Mouse (Mus musculus) forebrain, embryonic 13.5 days (tissue): ENCODE data around the gene Mbd4. TPM values are rescaled to one million over a fixed set of nuclear protein-coding genes. Genes with fewer than 3 reads are reported as not detected.
"Not testable (repeated sequence)": the region's sequence is repeated elsewhere in the genome, so short reads cannot be mapped to it uniquely, and the experiment has no call there.

Experiments used
- ATAC-seq: fragments of 200-750 bp; cut with Nextera tagmentation; 2 replicates; pipeline ENCODE4 v1.8.0; 2017
- H3K27ac ChIP-seq: fragments of 300-500 bp; sonication (generic); 2 replicates; pipeline ENCODE4 v1.5.1; 2015; ENCODE audit warnings: inconsistent platforms, mild to moderate bottlenecking, moderate library complexity
- H3K27me3 ChIP-seq: fragments of 300-500 bp; sonication (generic); 2 replicates; pipeline ENCODE4 v1.6.1; 2015; ENCODE audit warnings: mild to moderate bottlenecking, inconsistent platforms
- H3K36me3 ChIP-seq: fragments of 300-500 bp; sonication (generic); 2 replicates; pipeline ENCODE4 v1.6.1; 2015; ENCODE audit warnings: mild to moderate bottlenecking, inconsistent platforms; ENCODE audit not compliant: poor library complexity, severe bottlenecking
- H3K4me1 ChIP-seq: fragments of 300-500 bp; sonication (generic); 2 replicates; pipeline ENCODE4 v1.6.1; 2015; ENCODE audit warnings: inconsistent platforms
- H3K4me2 ChIP-seq: fragments of 300-500 bp; sonication (generic); 2 replicates; pipeline ENCODE4 v1.6.1; 2015; ENCODE audit warnings: inconsistent platforms, mild to moderate bottlenecking, moderate library complexity
- H3K4me3 ChIP-seq: fragments of 300-500 bp; sonication (generic); 2 replicates; pipeline ENCODE4 v1.5.1; 2015; ENCODE audit warnings: mild to moderate bottlenecking, inconsistent platforms
- H3K9ac ChIP-seq: fragments of 300-500 bp; sonication (generic); 2 replicates; pipeline ENCODE4 v1.6.1; 2015; ENCODE audit warnings: mild to moderate bottlenecking, inconsistent platforms
- H3K9me3 ChIP-seq: fragments of 300-500 bp; sonication (generic); replicated peaks from 2 replicates; pipeline ENCODE4 v1.6.1; 2016; ENCODE audit warnings: inconsistent platforms
- WGBS: fragments of 180-500 bp; shearing (Covaris S2); methylation state at CpG from one replicate; pipeline ENCODE4 v1.1.7; 2015; 5-methylcytosine and 5-hydroxymethylcytosine counted together
- polyA plus RNA-seq: library from polyadenylated mRNA; unstranded; fragments of >200 nt; fragmentation: Nextera tagmentation; extraction: Ambion mirVana; gene quantifications from 2 replicates; pipeline ENCODE4 v1.2.1, GENCODE M21; 2015

Mbd4 gene
- polyA plus RNA-seq, 1 experiment from 2014 or later, result 20.4 TPM

DNA sequence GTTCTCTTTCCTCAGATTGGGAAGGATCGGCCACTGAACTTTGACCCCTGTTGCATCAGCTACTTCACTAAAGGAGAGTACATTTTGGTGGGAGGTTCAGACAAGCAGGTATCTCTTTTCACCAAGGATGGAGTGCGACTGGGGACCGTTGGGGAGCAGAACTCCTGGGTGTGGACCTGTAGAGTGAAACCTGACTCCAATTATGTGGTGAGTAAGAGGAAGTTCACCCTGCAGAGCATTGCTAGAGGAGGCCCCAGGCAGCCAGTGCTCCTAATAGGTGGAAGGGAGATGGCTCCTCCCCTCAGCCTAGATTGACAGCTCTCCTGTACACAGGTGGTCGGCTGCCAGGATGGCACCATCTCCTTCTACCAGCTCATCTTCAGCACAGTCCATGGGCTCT is 33.7 kb upstream of the Mbd4 start:
- peaks cover 19% of the 10 kb centered on the region for H3K4me1 ChIP-seq
- H3K36me3 ChIP-seq, result peaks cover 39% of the 10 kb centered on the region
- no peak for ATAC-seq
- H3K9me3 ChIP-seq, result 0 out of 2 replicates have a peak, but pooled peaks cover 10% of the 10 kb centered on the region
- no peak overlapping the region for H3K27ac ChIP-seq
- no peak overlapping the region for H3K4me2 ChIP-seq
- no peaks in the 10 kb centered on the region for H3K27me3 ChIP-seq
- H3K4me3 ChIP-seq, result no peak overlapping the region
- no peak overlapping the region for H3K9ac ChIP-seq
- WGBS, result 80% methylated on average over 4 of the region's 4 CpGs

DNA sequence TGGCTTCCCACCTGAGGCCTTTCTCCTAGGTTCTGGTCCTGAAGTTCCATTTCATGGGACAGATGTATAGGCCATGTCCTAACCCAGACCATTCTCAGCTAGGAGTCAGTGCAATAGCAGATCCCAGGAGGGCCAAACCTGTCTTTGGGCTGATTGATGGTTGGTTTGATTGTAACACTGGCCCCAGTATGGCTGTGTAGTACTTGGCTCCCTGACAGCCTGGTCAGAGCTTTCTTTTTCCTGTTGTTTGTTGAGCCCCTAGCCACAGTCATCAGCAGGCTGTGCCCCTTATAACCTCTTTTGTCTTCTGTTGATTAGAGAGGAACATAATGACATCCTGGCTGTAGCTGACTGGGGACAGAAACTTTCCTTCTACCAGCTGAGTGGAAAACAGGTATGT is 30.8 kb upstream of the Mbd4 start:
- no peak overlapping the region for H3K9ac ChIP-seq
- H3K9me3 ChIP-seq, result 0 out of 2 replicates have a peak, but pooled peaks cover 10% of the 10 kb centered on the region
- ATAC-seq, result no peak
- H3K4me3 ChIP-seq, result no peak overlapping the region
- no peaks in the 10 kb centered on the region for H3K4me1 ChIP-seq
- no peak overlapping the region for H3K4me2 ChIP-seq
- no peak overlapping the region for H3K27ac ChIP-seq
- peaks cover 57% of the 10 kb centered on the region for H3K36me3 ChIP-seq
- H3K27me3 ChIP-seq, result no peaks in the 10 kb centered on the region

DNA sequence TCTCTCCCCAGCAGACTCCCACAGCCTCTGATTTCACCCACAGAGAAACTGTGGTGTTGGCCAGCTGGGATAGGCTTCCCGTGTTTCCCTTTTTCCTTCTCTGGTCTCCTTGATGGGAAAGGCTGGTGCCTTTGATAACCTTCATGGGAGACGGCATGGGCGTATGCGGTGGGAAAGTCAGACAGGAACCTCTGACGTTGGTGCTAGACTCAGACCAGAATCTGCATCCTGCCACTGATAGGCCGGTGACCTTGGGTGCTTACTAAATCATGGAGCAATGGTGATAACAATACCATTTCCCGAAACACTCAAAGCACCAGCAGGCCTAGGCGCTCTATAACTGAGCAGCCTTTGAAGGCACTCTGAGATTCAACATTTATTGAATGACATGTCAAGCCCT is 27.6 kb upstream of the Mbd4 start:
- WGBS, result 92% methylated on average over 8 of the region's 8 CpGs
- Histone ChIP-seq H3K4me2 (no peak overlapping the region), H3K27ac (no peak overlapping the region), H3K36me3 (peaks cover 46% of the 10 kb centered on the region), H3K27me3 (no peaks in the 10 kb centered on the region), H3K4me3 (no peak overlapping the region), H3K9me3 (no peaks in the 10 kb centered on the region), H3K4me1 (no peaks in the 10 kb centered on the region), H3K9ac (no peak overlapping the region)
- ATAC-seq, result no peak

DNA sequence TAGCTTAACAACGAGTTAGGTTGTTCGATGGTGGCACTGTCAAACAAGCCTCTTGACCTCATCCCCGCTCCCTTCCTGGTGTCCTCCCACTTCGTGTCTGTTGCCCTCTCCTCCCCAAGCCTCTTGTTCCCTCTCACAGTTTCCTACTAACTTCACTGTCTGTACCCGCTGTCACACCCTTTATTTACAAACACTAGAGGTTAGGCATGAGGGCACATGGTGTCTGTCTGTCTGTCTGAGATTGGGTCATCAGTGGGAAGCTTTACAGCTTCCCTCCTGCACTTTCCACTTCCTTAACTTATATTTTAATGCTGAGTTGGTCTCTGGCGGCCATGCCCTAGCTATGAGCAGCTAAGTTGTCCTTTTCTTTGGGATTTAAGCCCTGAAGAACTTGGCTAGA is 26.6 kb upstream of the Mbd4 start:
- no peak overlapping the region for H3K9ac ChIP-seq
- H3K27me3 ChIP-seq, result no peaks in the 10 kb centered on the region
- ATAC-seq, result no peak
- no peaks in the 10 kb centered on the region for H3K4me1 ChIP-seq
- H3K9me3 ChIP-seq, result no peaks in the 10 kb centered on the region
- H3K36me3 ChIP-seq, result peaks cover 50% of the 10 kb centered on the region
- no peak overlapping the region for H3K4me3 ChIP-seq
- no peak overlapping the region for H3K27ac ChIP-seq
- WGBS, result 85% methylated on average over 6 of the region's 6 CpGs
- no peak overlapping the region for H3K4me2 ChIP-seq

DNA sequence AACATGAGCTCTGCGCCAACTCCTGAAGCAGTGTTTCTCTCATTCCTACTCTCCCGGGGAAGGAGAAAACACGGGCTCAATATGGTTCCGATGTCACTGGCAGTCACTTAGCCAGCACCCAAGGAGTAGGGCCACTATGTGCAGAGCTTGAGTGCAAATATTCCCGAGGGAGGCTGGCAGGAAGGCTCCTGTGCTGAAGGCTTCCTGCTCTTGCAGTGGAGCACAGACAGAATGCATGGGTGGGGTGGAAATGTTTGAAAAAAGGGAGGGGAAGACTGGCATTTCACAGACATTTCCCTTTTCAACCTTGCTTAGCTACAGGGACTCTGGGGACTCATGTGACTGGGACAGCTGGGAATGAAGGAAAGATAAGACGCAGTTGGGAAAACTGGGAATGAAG is 25.5 kb upstream of the Mbd4 start:
- WGBS, result 88% methylated on average over 6 of the region's 6 CpGs
- no peak overlapping the region for H3K4me3 ChIP-seq
- H3K4me2 ChIP-seq, result no peak overlapping the region
- H3K9me3 ChIP-seq, result no peaks in the 10 kb centered on the region
- H3K9ac ChIP-seq, result no peak overlapping the region
- H3K27me3 ChIP-seq, result no peaks in the 10 kb centered on the region
- ATAC-seq, result no peak
- no peak overlapping the region for H3K27ac ChIP-seq
- H3K36me3 ChIP-seq, result peaks cover 42% of the 10 kb centered on the region
- no peaks in the 10 kb centered on the region for H3K4me1 ChIP-seq

DNA sequence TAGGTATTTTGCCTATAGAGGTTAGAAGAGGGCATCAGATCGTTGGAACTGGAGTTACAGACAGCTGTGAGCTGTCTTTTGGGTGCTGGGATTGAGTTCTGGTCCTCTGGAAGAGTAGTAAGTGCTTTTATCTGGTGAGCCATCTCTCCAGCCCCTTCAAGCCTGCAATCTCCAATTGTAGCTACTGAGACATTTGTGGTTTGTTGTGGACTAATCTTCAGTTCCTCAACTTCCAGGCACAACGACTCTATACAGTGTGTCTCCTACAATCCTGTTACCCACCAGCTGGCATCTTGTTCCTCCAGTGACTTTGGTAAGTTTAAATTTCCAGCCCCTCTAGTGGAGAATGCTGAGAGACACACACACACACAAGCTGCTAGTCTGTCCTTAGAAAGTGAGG is 24.1 kb upstream of the Mbd4 start:
- Histone ChIP-seq H3K4me3 (no peak overlapping the region), H3K27ac (no peak overlapping the region), H3K27me3 (no peaks in the 10 kb centered on the region), H3K36me3 (peaks cover 42% of the 10 kb centered on the region), H3K9me3 (no peaks in the 10 kb centered on the region), H3K4me1 (no peaks in the 10 kb centered on the region), H3K9ac (no peak overlapping the region), H3K4me2 (no peak overlapping the region)
- ATAC-seq, result no peak
- 88% methylated on average over 2 of the region's 2 CpGs for WGBS

DNA sequence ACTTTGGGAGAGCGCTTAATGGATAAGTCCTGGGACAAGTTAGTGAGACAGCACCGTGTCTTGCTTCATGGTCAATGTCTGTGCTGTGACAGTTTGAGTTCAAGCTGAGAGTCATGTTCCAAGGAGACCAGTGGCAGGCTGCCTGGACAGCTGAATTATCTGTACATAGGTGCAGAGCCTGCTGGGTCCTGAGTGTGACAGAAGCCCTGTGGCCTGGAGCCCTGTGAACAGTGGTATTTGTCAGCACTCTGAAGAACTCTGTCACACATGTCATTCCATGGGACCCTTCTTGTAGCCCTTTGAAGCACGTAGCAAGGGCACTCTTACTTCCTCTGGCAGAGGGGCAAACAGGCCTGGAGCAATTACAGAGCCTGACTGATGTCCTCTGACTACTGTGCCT is 18.1 kb upstream of the Mbd4 start:
- no CpG with 5 or more reads among the region's 3 CpGs for WGBS
- not testable (repeated sequence) for H3K4me3 ChIP-seq, H3K27me3 ChIP-seq, ATAC-seq, H3K9me3 ChIP-seq, H3K4me1 ChIP-seq, H3K27ac ChIP-seq, H3K4me2 ChIP-seq, H3K36me3 ChIP-seq, H3K9ac ChIP-seq

DNA sequence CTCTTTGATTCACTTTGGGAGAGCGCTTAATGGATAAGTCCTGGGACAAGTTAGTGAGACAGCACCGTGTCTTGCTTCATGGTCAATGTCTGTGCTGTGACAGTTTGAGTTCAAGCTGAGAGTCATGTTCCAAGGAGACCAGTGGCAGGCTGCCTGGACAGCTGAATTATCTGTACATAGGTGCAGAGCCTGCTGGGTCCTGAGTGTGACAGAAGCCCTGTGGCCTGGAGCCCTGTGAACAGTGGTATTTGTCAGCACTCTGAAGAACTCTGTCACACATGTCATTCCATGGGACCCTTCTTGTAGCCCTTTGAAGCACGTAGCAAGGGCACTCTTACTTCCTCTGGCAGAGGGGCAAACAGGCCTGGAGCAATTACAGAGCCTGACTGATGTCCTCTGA is 14.0 kb upstream of the Mbd4 start:
- H3K9me3 ChIP-seq, H3K4me3 ChIP-seq, ATAC-seq, H3K4me1 ChIP-seq, H3K4me2 ChIP-seq, H3K27ac ChIP-seq, H3K27me3 ChIP-seq, H3K9ac ChIP-seq: not testable (repeated sequence)
- no CpG with 5 or more reads among the region's 3 CpGs for WGBS
- peaks cover 19% of the 10 kb centered on the region for H3K36me3 ChIP-seq

DNA sequence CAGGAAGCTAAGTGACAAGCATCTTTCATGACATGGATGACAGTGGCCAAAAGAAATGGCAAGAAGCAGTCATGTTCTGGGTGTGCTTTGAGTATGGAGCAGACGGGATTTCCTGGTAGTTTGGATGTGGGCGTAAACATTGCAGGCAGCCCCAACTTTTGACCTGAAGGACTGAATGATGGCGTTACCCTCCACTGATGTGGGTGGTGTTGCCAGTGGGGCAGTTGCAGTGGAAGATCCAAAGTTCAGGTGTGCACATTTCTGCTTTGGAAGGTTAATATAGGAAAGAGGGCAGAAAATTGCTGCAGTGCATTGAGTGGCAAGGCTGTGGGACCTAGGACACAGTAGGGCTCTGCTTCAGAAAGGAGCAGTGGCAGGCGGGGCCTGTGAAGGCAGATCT is 12.1 kb upstream of the Mbd4 start:
- Histone ChIP-seq H3K9me3 (no peaks in the 10 kb centered on the region), H3K9ac (no peak overlapping the region), H3K4me1 (no peaks in the 10 kb centered on the region), H3K4me2 (no peak overlapping the region), H3K27me3 (no peaks in the 10 kb centered on the region), H3K36me3 (peaks cover 19% of the 10 kb centered on the region), H3K27ac (no peak overlapping the region), H3K4me3 (no peak overlapping the region)
- ATAC-seq, result no peak
- WGBS, result 95% methylated on average over 4 of the region's 4 CpGs

DNA sequence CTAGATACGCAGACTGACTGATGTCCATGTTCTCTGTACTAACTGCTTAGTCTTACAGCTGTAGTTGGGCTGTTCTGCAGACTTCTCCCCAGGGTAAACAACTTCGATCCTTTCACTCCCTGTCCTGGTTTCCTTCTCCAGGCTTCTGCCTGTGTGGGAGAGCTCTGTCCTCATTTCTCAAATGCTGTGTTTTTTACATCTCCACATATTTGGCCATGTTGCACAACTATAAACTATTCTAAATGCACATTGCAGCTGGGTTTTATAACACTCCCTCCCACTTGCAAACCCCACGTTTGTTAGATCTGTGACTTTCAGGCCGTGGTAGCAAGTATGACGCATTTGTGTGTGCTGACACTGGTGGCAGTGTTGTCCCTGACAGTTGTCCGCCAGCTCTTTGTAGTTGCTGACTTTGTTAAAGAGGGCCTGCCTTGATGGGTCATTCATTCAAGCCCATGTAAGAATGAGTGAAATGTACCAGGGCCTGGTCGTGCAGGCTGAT is 10.2 kb upstream of the Mbd4 start:
- Histone ChIP-seq H3K27me3 (no peaks in the 10 kb centered on the region), H3K9me3 (no peaks in the 10 kb centered on the region), H3K4me3 (no peak overlapping the region), H3K9ac (no peak overlapping the region), H3K36me3 (peaks cover 19% of the 10 kb centered on the region), H3K27ac (no peak overlapping the region), H3K4me1 (no peaks in the 10 kb centered on the region), H3K4me2 (no peak overlapping the region)
- WGBS, result 78% methylated on average over 7 of the region's 7 CpGs
- ATAC-seq, result no peak

DNA sequence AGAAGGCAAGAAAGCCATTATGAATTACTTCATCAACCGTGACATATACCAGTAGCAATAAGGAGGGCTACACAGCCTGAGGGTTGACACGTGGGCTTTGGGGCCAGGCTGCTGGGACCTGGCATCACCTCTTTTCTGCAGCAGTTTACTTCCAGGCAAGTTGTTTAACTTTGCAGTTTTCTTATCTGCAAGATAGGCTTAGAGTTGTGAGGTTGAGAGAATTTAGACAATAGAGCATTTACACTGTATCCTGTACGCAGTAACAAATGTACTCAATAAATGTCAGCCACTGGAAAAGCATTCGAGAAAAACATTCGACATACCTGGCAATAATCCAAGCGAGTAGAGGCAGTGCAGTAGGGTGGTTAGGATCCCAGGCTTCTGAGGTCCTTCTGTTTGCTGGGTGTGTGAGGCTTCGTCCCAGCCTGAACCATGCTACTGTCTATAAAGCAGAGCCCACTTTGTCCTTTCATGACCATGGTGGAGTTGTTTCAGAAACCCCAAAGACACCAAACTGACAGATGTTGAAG is 6.9 kb upstream of the Mbd4 start:
- H3K36me3 ChIP-seq, result peaks cover 13% of the 10 kb centered on the region
- no peak for ATAC-seq
- peaks cover 7% of the 10 kb centered on the region for H3K4me1 ChIP-seq
- H3K4me3 ChIP-seq, result no peak overlapping the region
- 77% methylated on average over 7 of the region's 7 CpGs for WGBS
- no peak overlapping the region for H3K4me2 ChIP-seq
- no peaks in the 10 kb centered on the region for H3K9me3 ChIP-seq
- H3K9ac ChIP-seq, result no peak overlapping the region
- no peaks in the 10 kb centered on the region for H3K27me3 ChIP-seq
- no peak overlapping the region for H3K27ac ChIP-seq

DNA sequence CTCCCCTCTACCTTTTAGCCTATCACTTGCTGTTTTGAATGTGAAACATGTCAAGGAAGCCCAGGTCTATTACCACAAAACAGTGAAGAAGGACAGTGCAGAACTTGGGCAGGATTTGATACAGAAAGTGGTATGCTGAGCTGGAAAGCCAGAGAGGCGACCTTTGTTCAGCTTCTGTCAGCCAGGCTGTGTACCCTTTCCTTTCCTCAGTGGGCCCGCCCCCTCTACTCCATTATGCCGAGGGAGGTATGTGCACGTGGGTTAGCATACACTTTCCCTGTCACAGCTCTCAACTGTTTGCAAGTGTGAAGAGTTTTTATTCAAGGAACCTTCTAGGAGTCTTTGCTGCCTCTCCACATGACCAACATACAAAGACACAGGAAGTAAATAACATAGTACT is 6.1 kb upstream of the Mbd4 start:
- H3K4me1 ChIP-seq, result peaks cover 7% of the 10 kb centered on the region
- H3K27me3 ChIP-seq, result no peaks in the 10 kb centered on the region
- H3K9ac ChIP-seq, result no peak overlapping the region
- no peak for ATAC-seq
- no peak overlapping the region for H3K4me2 ChIP-seq
- WGBS, result 70% methylated on average over 4 of the region's 4 CpGs
- no peaks in the 10 kb centered on the region for H3K9me3 ChIP-seq
- H3K36me3 ChIP-seq, result peaks cover 5% of the 10 kb centered on the region; the same call in 1 of the 2 replicates
- no peak overlapping the region for H3K27ac ChIP-seq
- no peak overlapping the region for H3K4me3 ChIP-seq

DNA sequence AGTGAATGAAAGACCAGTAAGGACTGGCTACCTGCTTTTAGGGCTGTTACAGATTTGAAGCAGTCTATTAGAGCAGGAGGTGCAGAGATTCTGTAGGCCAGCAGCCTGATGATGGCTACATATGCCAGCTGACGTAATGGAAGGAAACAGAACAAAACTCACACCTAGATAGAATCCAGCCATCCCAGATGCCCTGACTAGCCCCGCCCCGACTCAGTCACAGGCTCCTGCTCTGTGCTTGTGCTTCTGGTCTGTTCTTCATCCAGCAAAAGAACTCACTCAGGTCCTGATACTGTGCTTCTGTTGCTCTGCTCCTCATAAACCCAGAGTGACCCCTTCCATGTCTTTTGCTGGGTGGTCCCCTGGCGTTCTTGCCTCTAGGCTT is 3.2 kb upstream of the Mbd4 start:
- H3K4me3 ChIP-seq, result no peak overlapping the region
- no peaks in the 10 kb centered on the region for H3K27me3 ChIP-seq
- H3K36me3 ChIP-seq, result no peaks in the 10 kb centered on the region
- no peak overlapping the region for H3K4me2 ChIP-seq
- no peak overlapping the region for H3K27ac ChIP-seq
- ATAC-seq, result no peak
- H3K4me1 ChIP-seq, result peaks cover 29% of the 10 kb centered on the region
- H3K9ac ChIP-seq, result no peak overlapping the region
- no peaks in the 10 kb centered on the region for H3K9me3 ChIP-seq
- 73% methylated on average over 4 of the region's 4 CpGs for WGBS
